Mouse (Mus musculus): ENCODE results near the gene Ubqln4.
"Not testable (repeated sequence)": the region's sequence is repeated elsewhere in the genome, so short reads cannot be mapped to it uniquely, and the experiment has no call there.

Ubqln4 gene

GRCm38 (mm10) chr3:88568615-88569014, 15.1 kb downstream of the Ubqln4 start:
- DNase-seq: no peak

GRCm38 (mm10) chr3:88569093-88569492, 15.5 kb downstream of the Ubqln4 start:
- no peak for DNase-seq

GRCm38 (mm10) chr3:88569694-88570093, 16.1 kb downstream of the Ubqln4 start:
- no peak for DNase-seq

- no peak for DNase-seq
Measured at GRCm38 (mm10) chr3:88570341-88570740, 16.8 kb downstream of the Ubqln4 start.

- no peak for DNase-seq
Measured at GRCm38 (mm10) chr3:88571856-88572255, 18.3 kb downstream of the Ubqln4 start.

GRCm38 (mm10) chr3:88572835-88573234, 19.3 kb downstream of the Ubqln4 start:
- no peak for DNase-seq

- no peak for DNase-seq
Measured at GRCm38 (mm10) chr3:88573810-88574209, 20.3 kb downstream of the Ubqln4 start.

GRCm38 (mm10) chr3:88575540-88575939, 22.0 kb downstream of the Ubqln4 start, which contains the start of gene Ssr2:
Ssr2 (plus strand) TSS chr3:88575876.
- DNase-seq: no peak

- not testable (repeated sequence) for DNase-seq
Measured at GRCm38 (mm10) chr3:88577846-88578245, 24.3 kb downstream of the Ubqln4 start.

- DNase-seq: no peak
Measured at GRCm38 (mm10) chr3:88578498-88579424, 25.2 kb downstream of the Ubqln4 start.

GRCm38 (mm10) chr3:88579454-88580117, 26.0 kb downstream of the Ubqln4 start:
- peak; percentile 46 to 68 for DNase-seq

- DNase-seq: no peak
Measured at GRCm38 (mm10) chr3:88585769-88586168, 32.2 kb downstream of the Ubqln4 start.

- DNase-seq: no peak
Measured at GRCm38 (mm10) chr3:88586640-88587039, 33.1 kb downstream of the Ubqln4 start.

GRCm38 (mm10) chr3:88590246-88590645, 36.7 kb downstream of the Ubqln4 start:
- DNase-seq: no peak

GRCm38 (mm10) chr3:88591044-88591443, 37.5 kb downstream of the Ubqln4 start:
- DNase-seq: no peak

- DNase-seq: peak in 1 of 2 experiments; percentile 28
Measured at GRCm38 (mm10) chr3:88591950-88592731, 38.6 kb downstream of the Ubqln4 start.

- DNase-seq: peak in 1 of 2 experiments; percentile 24
Measured at GRCm38 (mm10) chr3:88592942-88593576, 39.5 kb downstream of the Ubqln4 start.

- no peak for DNase-seq
Measured at GRCm38 (mm10) chr3:88593893-88594580, 40.5 kb downstream of the Ubqln4 start.

- DNase-seq: not testable (repeated sequence)
Measured at GRCm38 (mm10) chr3:88596547-88596946, 43.0 kb downstream of the Ubqln4 start.

- no peak for DNase-seq
Measured at GRCm38 (mm10) chr3:88602466-88602865, 48.9 kb downstream of the Ubqln4 start.

- DNase-seq: peak; percentile 46 to 60
Measured at GRCm38 (mm10) chr3:88603714-88604161, 50.2 kb downstream of the Ubqln4 start.

- no peak for DNase-seq
Measured at GRCm38 (mm10) chr3:88604863-88605262, 51.3 kb downstream of the Ubqln4 start.

Data from thymus, adult 18-20 months (tissue).